Mouse (Mus musculus): ENCODE measurements around the gene Ybx1. TPM values are rescaled to one million over a fixed set of nuclear protein-coding genes. Genes with fewer than 3 reads are reported as not detected.
A peak's percentile ranks its signal among the peaks of the same experiment; 100 is the strongest.
"Not testable (repeated sequence)": the region's sequence is repeated elsewhere in the genome, so short reads cannot be mapped to it uniquely, and the experiment has no call there.

Gene Ybx1
- polyA plus RNA-seq, 1 experiment from 2014 or later: 1,031 TPM

DNA sequence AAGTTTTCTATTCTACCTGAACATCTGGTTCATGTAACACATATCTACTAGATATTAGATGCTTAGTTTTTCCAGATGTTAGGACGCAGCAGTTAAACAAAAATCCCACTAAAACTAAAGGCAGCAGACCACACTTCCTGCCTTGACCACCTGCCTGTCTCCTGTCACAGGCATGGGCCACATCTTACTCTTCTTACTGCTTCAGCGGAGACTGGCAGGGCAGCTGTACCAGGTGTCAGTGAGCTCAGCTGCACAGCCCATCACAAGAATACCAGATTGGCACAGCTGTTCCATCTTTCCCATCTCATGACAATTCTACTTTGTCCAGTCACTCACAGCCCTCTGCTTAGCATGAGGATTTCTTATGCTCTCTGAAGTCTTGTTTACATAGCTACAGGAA lies 3.0 kb upstream of the Ybx1 start:
- H3K27me3 ChIP-seq: no peaks in the 10 kb centered on the region
- H3K4me1 ChIP-seq (replicated peaks): peaks cover 11% of the 10 kb centered on the region
- ATAC-seq (ENCODE audit: insufficient number of reproducible peaks, insufficient read depth, low FRiP score, low TSS enrichment, low read depth): no peak
- no peak overlapping the region for H3K9ac ChIP-seq (replicated peaks)
- H3K4me2 ChIP-seq: no peak overlapping the region
- no peak overlapping the region for H3K27ac ChIP-seq
- H3K4me3 ChIP-seq (replicated peaks): no peak overlapping the region
- no peaks in the 10 kb centered on the region for H3K9me3 ChIP-seq
- 55% methylated on average over 2 of the region's 2 CpGs for whole genome bisulfite sequencing
- peaks cover 7% of the 10 kb centered on the region for H3K36me3 ChIP-seq

DNA sequence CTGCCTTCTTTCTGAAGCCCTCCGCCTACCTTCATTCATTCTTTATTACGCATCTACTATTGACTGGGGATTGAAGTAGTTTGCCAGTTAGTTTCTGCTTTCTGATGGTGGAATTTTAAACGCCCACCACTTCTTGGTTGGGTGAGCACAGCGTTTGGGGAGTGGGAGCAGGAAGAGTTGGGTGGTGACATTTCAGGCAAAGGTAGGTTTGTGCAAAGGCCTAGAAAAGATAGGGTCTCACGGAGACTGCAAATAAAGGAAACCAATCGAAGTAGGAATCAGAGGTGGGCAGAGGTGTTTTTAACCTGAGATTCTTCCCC lies 690 bp upstream of the Ybx1 start:
- no peak for ATAC-seq (ENCODE audit: insufficient number of reproducible peaks, insufficient read depth, low FRiP score, low TSS enrichment, low read depth)
- Histone ChIP-seq H3K4me1 (replicated peaks) (peaks cover 18% of the 10 kb centered on the region), H3K4me3 (replicated peaks) (peak overlapping the region; percentile 99), H3K27ac (peak overlapping the region; percentile 92), H3K4me2 (peak overlapping the region; percentile 66), H3K36me3 (peaks cover 18% of the 10 kb centered on the region; the same call in 1 of the 2 replicates), H3K9ac (replicated peaks) (peak overlapping the region; percentile 97), H3K27me3 (no peaks in the 10 kb centered on the region), H3K9me3 (no peaks in the 10 kb centered on the region)
- 10% methylated on average over 6 of the region's 6 CpGs for WGBS

DNA sequence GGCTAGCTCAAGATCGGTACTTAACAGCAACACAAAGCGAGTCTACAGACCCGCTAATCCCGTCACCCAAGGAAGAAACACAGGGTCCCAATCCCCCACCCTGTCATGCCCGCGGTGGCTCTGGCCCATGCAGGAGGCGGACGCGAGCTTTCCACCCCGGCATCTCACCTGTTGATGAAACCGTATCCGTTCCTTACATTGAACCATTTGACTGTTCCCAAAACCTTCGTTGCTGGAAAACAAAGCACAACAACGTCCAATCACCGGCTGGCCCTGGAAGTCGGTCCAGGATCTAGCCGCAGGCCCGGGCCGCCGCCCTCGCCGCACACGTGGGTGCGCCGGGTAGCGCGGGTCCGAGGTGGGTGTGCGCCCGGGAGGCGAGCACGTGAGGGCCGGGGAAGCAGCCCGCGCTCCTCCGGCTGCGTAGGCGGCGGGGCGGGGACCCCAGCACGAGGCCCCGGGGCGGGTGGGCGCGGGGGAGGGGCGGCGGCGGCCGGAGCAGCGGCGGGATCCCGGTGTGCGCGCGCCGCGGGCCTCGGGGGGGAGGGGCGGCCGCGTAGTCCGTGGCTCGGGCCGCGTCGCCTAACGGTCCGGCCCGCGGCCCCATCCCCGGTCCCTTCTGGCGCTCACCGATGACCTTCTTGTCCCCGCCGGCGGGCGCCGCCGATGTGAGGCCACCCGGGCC lies 688 bp downstream of the Ybx1 start:
- ATAC-seq (ENCODE audit: insufficient number of reproducible peaks, insufficient read depth, low FRiP score, low TSS enrichment, low read depth): peak; percentile 8; the same call in 1 of the 2 replicates
- Histone ChIP-seq H3K27me3 (no peaks in the 10 kb centered on the region), H3K4me1 (replicated peaks) (peaks cover 18% of the 10 kb centered on the region), H3K9me3 (no peaks in the 10 kb centered on the region), H3K4me3 (replicated peaks) (peak overlapping the region; percentile 99), H3K4me2 (peak overlapping the region; percentile 77), H3K27ac (peak overlapping the region; percentile 90), H3K9ac (replicated peaks) (peak overlapping the region; percentile 97), H3K36me3 (peaks cover 27% of the 10 kb centered on the region)
- WGBS: under 1% methylated on average over 58 of the region's 80 CpGs

DNA sequence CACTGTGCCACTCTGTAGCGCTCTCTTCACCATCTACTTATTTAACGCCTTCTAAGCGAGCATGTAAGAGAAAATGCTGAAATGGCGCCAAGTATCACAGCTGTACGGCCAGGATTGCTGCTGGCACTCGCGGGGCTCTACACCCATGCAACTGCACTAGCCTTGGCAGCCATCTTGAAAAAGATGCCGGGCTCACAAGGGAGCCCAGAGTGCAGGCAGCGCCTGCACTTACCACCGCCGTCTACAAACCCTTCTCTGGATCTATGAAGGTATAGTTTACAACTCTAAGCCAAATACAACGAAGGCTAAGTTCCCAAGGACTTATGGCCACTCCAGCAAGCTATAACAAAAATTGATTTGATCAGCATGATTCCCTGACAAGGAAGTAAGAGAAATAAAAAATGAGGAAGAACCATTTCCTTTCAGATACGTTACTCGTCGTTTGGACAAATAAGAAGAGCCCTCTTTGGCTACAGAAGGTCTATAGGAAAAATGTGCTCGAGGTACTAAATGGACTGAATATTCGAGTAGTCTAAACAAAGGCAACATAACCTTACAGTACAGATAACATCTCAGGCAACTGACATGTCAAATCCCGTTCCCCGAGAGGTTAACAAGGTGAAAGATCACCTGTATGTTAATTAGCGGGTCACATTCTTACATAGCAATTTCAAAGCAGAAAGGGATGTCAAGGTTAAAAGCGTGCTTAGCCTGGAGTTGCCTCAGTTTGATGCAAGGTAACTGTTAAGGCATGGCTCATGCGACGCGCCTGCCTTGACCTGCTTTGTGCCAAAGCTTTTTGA lies 1.4 kb downstream of the Ybx1 start:
- Histone ChIP-seq H3K9ac (replicated peaks) (peak overlapping the region; percentile 97), H3K4me2 (peak overlapping the region; percentile 77), H3K4me3 (replicated peaks) (peak overlapping the region; percentile 99), H3K27me3 (no peaks in the 10 kb centered on the region), H3K27ac (peak overlapping the region; percentile 90; the same call in 1 of the 2 replicates), H3K36me3 (peaks cover 34% of the 10 kb centered on the region), H3K9me3 (no peaks in the 10 kb centered on the region), H3K4me1 (replicated peaks) (peaks cover 18% of the 10 kb centered on the region)
- WGBS: 2% methylated on average over 24 of the region's 24 CpGs
- no peak for ATAC-seq (ENCODE audit: insufficient number of reproducible peaks, insufficient read depth, low FRiP score, low TSS enrichment, low read depth)

DNA sequence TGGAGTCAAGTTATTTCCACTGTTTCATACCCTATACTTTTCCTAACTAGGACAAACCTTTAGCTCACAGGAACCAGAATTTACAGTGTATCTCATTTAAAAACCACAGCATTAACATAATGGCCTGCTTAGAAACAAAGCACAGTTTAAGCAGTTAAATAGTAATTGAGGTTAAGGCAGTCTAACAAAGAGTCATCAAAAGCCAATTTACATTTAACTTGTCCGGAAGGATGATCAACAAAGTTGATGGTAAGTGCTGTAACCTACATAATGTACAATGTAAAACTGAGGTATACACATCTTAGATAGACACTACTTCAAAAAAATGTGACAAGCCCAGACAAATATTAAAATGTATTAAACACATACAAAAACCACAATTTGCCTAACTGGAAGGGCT lies 2.5 kb downstream of the Ybx1 start:
- 86% methylated on average over 1 of the region's 1 CpGs for WGBS
- Histone ChIP-seq H3K4me3 (replicated peaks) (peak overlapping the region; percentile 99), H3K36me3 (peaks cover 42% of the 10 kb centered on the region), H3K27me3 (no peaks in the 10 kb centered on the region), H3K9ac (replicated peaks) (peak overlapping the region; percentile 97; the same call in 1 of the 2 replicates), H3K4me1 (replicated peaks) (peaks cover 18% of the 10 kb centered on the region), H3K4me2 (peak overlapping the region; percentile 77), H3K9me3 (no peaks in the 10 kb centered on the region), H3K27ac (no peak overlapping the region)
- ATAC-seq (ENCODE audit: insufficient number of reproducible peaks, insufficient read depth, low FRiP score, low TSS enrichment, low read depth): no peak

DNA sequence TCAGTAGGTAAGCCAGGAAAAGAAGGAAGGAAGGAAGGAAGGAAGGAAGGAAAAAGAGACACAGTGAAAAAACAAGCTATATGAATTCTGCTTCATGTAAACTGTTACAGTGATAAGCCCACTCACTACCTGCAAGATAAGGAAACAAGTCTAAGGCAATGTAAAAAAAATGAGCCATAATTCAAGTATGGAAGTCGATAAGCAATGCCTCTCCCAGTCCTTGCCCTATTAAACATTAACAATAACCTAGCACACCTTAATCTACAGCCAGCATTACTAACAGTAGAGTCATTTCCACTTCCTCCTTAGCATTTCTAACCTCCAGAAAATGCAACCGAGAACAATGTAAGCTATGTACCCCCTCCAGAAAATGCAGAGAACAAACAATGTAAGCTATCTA lies 9.1 kb downstream of the Ybx1 start:
- H3K4me2 ChIP-seq: no peak overlapping the region
- no peak overlapping the region for H3K9ac ChIP-seq (replicated peaks)
- H3K27ac ChIP-seq: no peak overlapping the region
- H3K36me3 ChIP-seq: peaks cover 80% of the 10 kb centered on the region
- no peak overlapping the region for H3K4me3 ChIP-seq (replicated peaks)
- WGBS: 89% methylated on average over 2 of the region's 2 CpGs
- H3K27me3 ChIP-seq: no peaks in the 10 kb centered on the region
- H3K9me3 ChIP-seq: no peaks in the 10 kb centered on the region
- H3K4me1 ChIP-seq (replicated peaks): no peaks in the 10 kb centered on the region
- ATAC-seq (ENCODE audit: insufficient number of reproducible peaks, insufficient read depth, low FRiP score, low TSS enrichment, low read depth): no peak

DNA sequence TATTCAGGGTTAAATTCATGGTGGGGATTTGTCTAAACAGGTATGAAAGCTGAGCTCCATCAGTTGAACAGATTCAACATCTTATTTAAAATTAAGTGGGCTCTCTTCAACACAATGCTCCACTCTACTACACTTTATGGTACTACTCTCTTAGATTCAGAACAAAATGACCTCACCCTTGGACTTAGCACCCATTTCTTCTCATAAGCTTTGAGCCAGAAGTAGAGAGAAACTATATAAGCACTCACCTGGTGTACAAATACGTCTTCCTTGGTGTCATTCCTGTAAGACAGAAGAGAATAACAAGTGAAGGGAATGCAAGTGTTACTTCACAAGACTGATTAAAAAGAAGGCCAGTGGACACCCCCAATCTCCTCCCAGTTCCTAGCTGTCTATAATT lies 9.5 kb downstream of the Ybx1 start:
- Histone ChIP-seq H3K4me1 (replicated peaks) (no peaks in the 10 kb centered on the region), H3K27me3 (no peaks in the 10 kb centered on the region), H3K4me2 (no peak overlapping the region), H3K4me3 (replicated peaks) (no peak overlapping the region), H3K9me3 (no peaks in the 10 kb centered on the region), H3K9ac (replicated peaks) (no peak overlapping the region), H3K36me3 (peaks cover 80% of the 10 kb centered on the region), H3K27ac (no peak overlapping the region)
- 74% methylated on average over 1 of the region's 1 CpGs for WGBS
- no peak for ATAC-seq (ENCODE audit: insufficient number of reproducible peaks, insufficient read depth, low FRiP score, low TSS enrichment, low read depth)

DNA sequence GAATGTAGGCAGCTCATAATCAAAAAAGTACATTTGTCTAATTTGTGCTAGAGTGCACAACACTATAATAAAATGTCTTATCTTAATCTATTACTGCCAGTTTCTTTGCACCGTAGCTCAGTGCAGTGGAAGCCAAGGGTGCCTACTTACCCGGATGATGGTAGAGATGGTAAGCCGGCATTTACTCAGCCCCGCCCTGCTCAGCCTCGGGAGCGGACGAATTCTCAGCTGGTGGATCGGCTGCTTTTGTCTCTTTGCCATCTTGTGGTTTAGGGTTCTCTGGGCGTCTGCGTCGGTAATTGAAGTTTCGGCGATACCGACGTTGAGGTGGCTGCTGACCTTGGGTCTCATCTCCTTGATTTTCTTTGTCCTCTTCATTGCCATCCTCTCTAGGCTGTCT lies 15.6 kb downstream of the Ybx1 start:
- H3K9me3 ChIP-seq; H3K4me1 ChIP-seq (replicated peaks); H3K9ac ChIP-seq (replicated peaks); H3K4me2 ChIP-seq; H3K27me3 ChIP-seq; H3K4me3 ChIP-seq (replicated peaks); H3K27ac ChIP-seq; ATAC-seq (ENCODE audit: insufficient number of reproducible peaks, insufficient read depth, low FRiP score, low TSS enrichment, low read depth): not testable (repeated sequence)
- WGBS: 90% methylated on average over 15 of the region's 15 CpGs
- H3K36me3 ChIP-seq: peaks cover 94% of the 10 kb centered on the region

DNA sequence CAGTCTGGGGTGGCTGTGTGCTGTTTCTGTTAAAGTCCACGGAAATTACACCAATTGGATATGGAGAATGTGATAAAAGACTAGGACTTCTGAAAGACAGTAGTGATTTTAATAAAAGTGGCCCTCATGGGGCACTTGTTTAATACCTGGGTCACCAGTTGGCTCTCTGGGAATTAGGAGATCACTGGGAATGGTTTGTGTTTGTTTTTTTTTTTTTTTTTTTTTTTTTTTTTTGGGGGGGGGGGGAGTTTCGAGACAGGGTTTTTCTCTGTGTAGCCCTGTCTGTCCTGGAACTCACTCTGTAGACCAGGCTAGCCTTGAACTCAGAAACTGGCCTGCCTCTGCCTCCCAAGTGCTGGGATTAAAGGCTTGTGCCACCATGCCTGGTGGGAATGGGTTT lies 18.7 kb downstream of the Ybx1 start:
- no peak overlapping the region for H3K27ac ChIP-seq
- H3K36me3 ChIP-seq: peaks cover 94% of the 10 kb centered on the region

DNA sequence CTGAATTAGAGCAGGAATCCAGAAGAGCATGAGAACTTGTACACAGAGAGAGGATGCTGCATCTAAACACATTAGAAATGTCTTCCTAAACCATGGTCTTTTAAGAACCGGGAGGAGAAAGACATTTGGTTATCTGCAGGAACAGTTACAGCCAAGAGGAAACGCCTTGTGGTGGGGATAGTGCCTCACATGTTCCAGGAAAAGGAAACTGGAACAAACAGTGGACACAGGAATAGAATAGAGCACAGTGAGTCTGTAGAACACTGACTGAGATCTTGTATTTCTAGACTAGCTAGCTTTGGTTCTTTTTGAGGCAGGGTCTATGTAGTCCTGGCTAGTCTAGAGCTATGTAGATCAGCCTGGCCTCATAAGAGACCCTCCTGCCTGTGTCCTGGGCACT lies 19.2 kb downstream of the Ybx1 start:
- Histone ChIP-seq H3K9ac (replicated peaks) (no peak overlapping the region), H3K4me3 (replicated peaks) (no peak overlapping the region), H3K4me1 (replicated peaks) (no peaks in the 10 kb centered on the region), H3K27me3 (no peaks in the 10 kb centered on the region), H3K27ac (no peak overlapping the region), H3K36me3 (peaks cover 96% of the 10 kb centered on the region), H3K9me3 (no peaks in the 10 kb centered on the region), H3K4me2 (no peak overlapping the region)
- ATAC-seq (ENCODE audit: insufficient number of reproducible peaks, insufficient read depth, low FRiP score, low TSS enrichment, low read depth): no peak
- WGBS: 91% methylated on average over 2 of the region's 2 CpGs

More for the DNA sequence above, 18.7 kb downstream of the Ybx1 start:
- no peak overlapping the region for H3K4me3 ChIP-seq (replicated peaks)
- H3K9ac ChIP-seq (replicated peaks): no peak overlapping the region
- no peak for ATAC-seq (ENCODE audit: insufficient number of reproducible peaks, insufficient read depth, low FRiP score, low TSS enrichment, low read depth)
- H3K9me3 ChIP-seq: no peaks in the 10 kb centered on the region
- WGBS: 92% methylated on average over 2 of the region's 2 CpGs
- H3K27me3 ChIP-seq: no peaks in the 10 kb centered on the region
- H3K4me2 ChIP-seq: no peak overlapping the region
- no peaks in the 10 kb centered on the region for H3K4me1 ChIP-seq (replicated peaks)

DNA sequence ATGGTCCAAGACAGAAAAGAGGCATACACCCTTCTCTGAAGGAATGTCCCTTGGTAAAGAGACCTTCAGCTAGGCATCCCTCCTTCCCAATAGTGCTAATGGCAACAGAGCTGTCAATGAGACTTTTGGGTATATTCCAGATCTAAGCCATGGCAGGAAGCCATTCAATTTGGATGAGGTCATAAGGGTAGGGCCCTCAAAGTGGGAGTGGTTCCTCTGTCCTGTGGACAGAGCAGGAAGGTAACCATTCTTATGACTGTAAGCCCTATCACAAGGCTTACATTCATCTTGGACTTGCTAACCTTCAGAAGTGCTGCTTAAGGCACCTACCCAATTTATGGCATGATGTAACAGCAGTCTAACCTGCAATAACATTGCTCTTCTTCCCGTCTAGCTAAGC lies 19.8 kb downstream of the Ybx1 start:
- Histone ChIP-seq H3K4me3 (replicated peaks) (no peak overlapping the region), H3K27ac (no peak overlapping the region), H3K4me1 (replicated peaks) (no peaks in the 10 kb centered on the region), H3K9ac (replicated peaks) (no peak overlapping the region), H3K36me3 (peaks cover 95% of the 10 kb centered on the region), H3K4me2 (no peak overlapping the region), H3K27me3 (no peaks in the 10 kb centered on the region), H3K9me3 (no peaks in the 10 kb centered on the region)
- no peak for ATAC-seq (ENCODE audit: insufficient number of reproducible peaks, insufficient read depth, low FRiP score, low TSS enrichment, low read depth)
- 79% methylated on average over 1 of the region's 1 CpGs for WGBS

Measured in limb, embryonic 12.5 days (tissue).